Mouse (Mus musculus) MEL (cell line): ENCODE measurements around the gene 1700001O22Rik.

Experiments used
- CTCF ChIP-seq, 3 experiments: IDR thresholded peaks in 2 of 3; conservative IDR thresholded peaks in 1 of 3; 2 replicates each; pipeline ENCODE4 v1.5.1; 2011 to 2012; ENCODE audit warnings: low read length in 3 of 3, low read depth in 2 of 3, mild to moderate bottlenecking in 2 of 3, improper control_type of control experiment in 1 of 3, inconsistent platforms in 1 of 3, mixed read lengths in 1 of 3, moderate library complexity in 1 of 3; ENCODE audit not compliant: control insufficient read depth in 1 of 3, insufficient read depth in 1 of 3, poor library complexity in 1 of 3, severe bottlenecking in 1 of 3
- EP300 ChIP-seq, 2 experiments: IDR thresholded peaks; 2 replicates each; pipeline ENCODE4 v1.6.1; 2011; ENCODE audit warnings: improper control_type of control experiment in 2 of 2, low read length in 2 of 2, low read depth in 1 of 2, mild to moderate bottlenecking in 1 of 2
- MAX ChIP-seq: IDR thresholded peaks from 2 replicates; pipeline ENCODE4 v1.6.1; 2011; ENCODE audit warnings: low read length, improper control_type of control experiment
- NELFE ChIP-seq: IDR thresholded peaks from 2 replicates; pipeline ENCODE4 v1.6.1; 2011; ENCODE audit warnings: low read depth, low read length, improper control_type of control experiment
- TCF12 ChIP-seq: IDR thresholded peaks from 2 replicates; pipeline ENCODE4 v1.6.1; 2014; ENCODE audit warnings: low read depth, mild to moderate bottlenecking, inconsistent platforms, low read length, improper control_type of control experiment, moderate library complexity
- USF1 ChIP-seq: IDR thresholded peaks from 2 replicates; pipeline ENCODE4 v1.6.1; 2014; ENCODE audit warnings: low read depth, mild to moderate bottlenecking, inconsistent platforms, low read length, improper control_type of control experiment, moderate library complexity
- ZKSCAN1 ChIP-seq: IDR thresholded peaks from 2 replicates; pipeline ENCODE4 v1.6.1; 2012; ENCODE audit warnings: low read depth, mild to moderate bottlenecking, inconsistent platforms, low read length, improper control_type of control experiment, moderate library complexity
- ZNF384 ChIP-seq: IDR thresholded peaks from 2 replicates; pipeline ENCODE4 v1.6.1; 2012; ENCODE audit warnings: low read depth, mild to moderate bottlenecking, inconsistent platforms, low read length, improper control_type of control experiment

- TF ChIP-seq CTCF (IDR thresholded peaks at IDR 0.05 in 2 of 3, conservative IDR thresholded peaks at IDR 0.05 in 1 of 3; ENCODE audit: control insufficient read depth in 1 of 3, insufficient read depth in 1 of 3, low read depth in 2 of 3, low read length in 3 of 3, poor library complexity in 1 of 3, severe bottlenecking in 1 of 3) (no peak), ZNF384 (no peak), TCF12 (no peak), USF1 (no peak), EP300 (IDR thresholded peaks at IDR 0.05; ENCODE audit: low read depth in 1 of 2, low read length in 2 of 2) (no peak), MAX (no peak), NELFE (no peak), ZKSCAN1 (no peak)
Observed at GRCm38 (mm10) chr2:30800671-30801066, 2.8 kb downstream of the 1700001O22Rik start.
